Mouse (Mus musculus): ENCODE measurements around the gene Vmn1r38.
"Not testable (repeated sequence)": the region's sequence is repeated elsewhere in the genome, so short reads cannot be mapped to it uniquely, and the experiment has no call there.

The Vmn1r38 gene

DNA sequence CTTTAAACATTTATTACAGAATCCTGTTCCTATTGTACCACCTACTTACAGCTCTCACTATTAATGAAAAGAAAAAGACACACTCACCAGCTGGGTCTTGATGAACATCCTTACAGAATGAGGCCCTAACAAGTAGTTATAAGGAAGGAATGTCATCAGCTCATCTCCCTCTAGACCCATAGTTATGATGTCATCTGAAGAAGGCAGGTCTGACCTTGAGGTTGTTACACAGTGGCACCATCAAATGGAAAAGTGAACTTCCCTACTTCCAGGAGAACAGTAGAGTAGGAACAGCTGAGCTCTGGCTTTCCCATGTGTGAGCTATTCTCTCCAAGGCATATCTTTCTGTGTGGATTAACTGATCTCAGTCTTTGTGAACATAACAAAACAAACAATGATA is at the start of gene Vmn1r38:
Vmn1r38 (minus strand) TSS at position 101 of the 400 bp plus-strand sequence.
- DNase-seq (ENCODE audit: low spot score), result not testable (repeated sequence)

DNA sequence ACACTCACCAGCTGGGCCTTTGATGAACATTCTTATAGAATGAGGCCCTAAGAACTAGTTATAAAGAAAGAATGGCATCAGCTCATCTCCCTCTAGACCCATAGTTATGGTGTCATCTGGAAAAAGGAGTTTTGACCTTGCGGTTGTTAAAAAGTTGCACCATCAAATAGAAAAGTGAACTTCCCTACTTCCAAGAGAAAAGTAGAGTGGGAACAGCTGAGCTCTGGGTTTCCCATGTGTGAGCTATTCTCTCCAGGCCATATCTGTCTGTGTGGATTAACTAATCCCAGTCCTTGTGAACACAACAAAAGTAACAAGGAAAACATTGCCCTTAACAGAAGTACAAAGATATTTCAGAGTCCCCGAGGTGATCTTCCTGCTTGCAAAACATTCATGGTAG is 28.1 kb upstream of the Vmn1r38 start, which contains the start of gene Vmn1r39:
Vmn1r39 (minus strand) TSS at position 101 of the 400 bp plus-strand sequence.
- DNase-seq (ENCODE audit: low spot score), result no peak

- DNase-seq (ENCODE audit: low spot score), result no peak
These were observed 23.9 kb upstream of the Vmn1r38 start for GRCm38 (mm10) chr6:66806311-66806710.

- DNase-seq (ENCODE audit: low spot score), result no peak
These were observed 23.3 kb upstream of the Vmn1r38 start for GRCm38 (mm10) chr6:66805713-66806112.

DNA sequence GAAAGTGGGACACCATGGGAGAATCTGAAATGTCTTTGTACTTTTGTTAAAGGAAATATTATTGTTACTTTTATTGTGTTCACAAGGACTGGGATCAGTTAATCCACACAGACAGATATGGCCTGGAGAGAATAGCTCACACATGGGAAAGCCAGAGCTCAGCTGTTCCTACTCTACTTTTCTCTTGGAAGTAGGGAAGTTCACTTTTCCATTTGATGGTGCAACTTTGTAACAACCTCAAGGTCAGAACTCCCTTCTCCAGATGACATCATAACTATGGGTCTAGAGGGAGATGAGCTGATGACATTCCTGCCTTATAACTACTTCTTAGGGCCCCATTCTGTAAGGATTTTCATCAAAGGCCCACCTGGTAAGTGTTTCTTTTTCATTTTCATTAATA is 53.3 kb downstream of the Vmn1r38 start, which contains the start of gene Vmn1r37:
Vmn1r37 (plus strand) TSS at position 301 of the 400 bp plus-strand sequence.
- DNase-seq (ENCODE audit: low spot score), result not testable (repeated sequence)
